Mouse (Mus musculus) c-Kit-negative CD71-positive TER-119-positive erythroid progenitor cells, embryonic 14.5 days (primary cell): Measurements from ENCODE around the gene Duoxa2.

Experiments
- DNase-seq: peaks from one replicate; pipeline ENCODE4 v3.0.0-alpha.2; 2013; ENCODE audit warnings: low read depth, low spot score

The Duoxa2 gene

DNA sequence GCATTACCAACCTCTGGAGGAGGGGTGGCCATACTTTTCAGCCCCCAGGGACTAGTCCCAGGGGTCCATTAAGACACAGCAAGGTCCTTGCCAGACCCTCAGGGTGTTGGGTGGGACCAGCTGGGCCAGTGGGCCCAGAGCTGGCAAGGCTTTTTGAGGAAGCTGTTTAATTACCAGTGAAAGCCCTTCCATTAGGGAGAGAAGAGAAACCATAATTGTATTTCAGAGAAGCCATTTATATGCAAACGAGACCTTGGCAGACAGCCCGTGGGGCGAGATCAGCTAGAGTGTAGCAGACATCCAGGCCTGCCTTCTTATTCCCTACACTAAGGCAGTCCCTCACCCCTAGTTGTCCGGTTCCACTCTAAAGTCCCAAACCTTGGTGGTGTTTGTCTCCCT, 53.2 kb downstream of the Duoxa2 start:
- no peak for DNase-seq
